Mouse (Mus musculus) urinary bladder, postnatal 4 days (tissue): Measurements from ENCODE around the gene Prkar1b.

Experiments
- DNase-seq, 2 experiments: peaks; one replicate each; pipeline ENCODE4 v3.0.0; 2021 to 2022; ENCODE audit warnings: low spot score in 2 of 2

Prkar1b gene

DNA sequence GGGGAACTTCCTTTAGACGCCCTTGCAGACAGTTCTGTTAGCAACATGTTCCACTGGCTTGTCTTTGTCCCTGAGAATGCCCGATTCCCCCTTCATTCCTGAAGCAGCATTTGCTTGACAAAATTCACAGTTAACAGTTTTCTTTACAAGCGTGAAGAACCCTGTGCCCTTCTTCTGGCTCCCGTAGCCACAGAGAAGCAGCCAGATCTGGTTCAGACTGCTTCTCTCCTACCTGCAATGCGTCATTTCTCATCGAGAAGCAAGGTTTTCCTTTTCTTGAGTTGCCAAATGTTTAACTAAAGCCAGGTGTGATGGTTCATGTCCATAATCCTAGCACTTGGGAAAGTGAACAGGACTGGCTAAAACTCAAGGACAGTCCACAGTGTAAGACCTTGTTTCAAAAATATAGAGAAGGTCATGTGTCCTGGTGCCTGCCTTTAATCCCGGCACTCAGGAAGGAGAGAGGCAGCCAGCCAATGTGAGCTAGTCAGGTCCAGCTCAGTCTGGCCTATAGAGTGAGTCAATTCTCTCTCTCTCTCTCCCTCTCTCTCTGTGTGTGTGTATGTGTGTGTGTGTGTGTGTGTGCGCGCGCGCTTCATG lies 3.2 kb downstream of the Prkar1b start:
- no peak for DNase-seq

DNA sequence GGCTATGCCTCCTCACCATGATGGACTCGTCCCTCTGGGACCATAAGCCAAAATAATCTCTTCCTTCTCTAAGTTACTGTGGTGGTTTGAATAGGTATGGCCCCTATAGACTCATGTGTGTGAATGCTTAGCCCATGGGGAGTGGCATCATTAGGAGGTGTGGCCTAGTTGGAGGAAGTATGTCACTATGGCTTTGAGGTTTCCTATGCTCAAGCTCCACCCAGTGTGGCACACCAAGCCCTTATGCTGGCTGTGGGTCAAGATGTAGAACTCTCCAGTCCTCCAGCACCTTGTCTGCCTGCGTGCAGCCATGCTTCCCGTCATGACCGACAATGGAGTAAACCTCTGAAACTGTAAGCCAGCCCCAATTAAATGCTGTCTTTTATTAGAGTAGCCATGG lies 4.1 kb downstream of the Prkar1b start:
- no peak for DNase-seq

DNA sequence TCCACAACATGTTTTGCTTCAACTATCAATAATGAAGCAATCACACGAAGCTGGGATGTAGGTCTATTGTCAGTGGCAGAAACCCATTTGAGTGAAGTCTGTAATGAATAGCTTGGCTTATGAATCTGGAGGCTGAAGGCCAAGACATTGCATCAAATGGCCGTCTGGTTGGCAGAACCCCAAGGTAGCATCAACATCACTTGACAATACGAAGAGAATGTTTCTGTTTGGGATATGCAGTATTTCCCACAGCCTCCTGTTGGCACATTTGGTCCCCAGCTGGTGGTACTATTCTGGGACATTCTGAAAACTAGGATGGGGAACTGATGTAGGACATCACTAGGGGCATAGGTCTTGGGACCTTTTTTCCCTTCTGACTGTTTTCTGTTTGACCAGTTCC lies 5.9 kb downstream of the Prkar1b start:
- no peak for DNase-seq

DNA sequence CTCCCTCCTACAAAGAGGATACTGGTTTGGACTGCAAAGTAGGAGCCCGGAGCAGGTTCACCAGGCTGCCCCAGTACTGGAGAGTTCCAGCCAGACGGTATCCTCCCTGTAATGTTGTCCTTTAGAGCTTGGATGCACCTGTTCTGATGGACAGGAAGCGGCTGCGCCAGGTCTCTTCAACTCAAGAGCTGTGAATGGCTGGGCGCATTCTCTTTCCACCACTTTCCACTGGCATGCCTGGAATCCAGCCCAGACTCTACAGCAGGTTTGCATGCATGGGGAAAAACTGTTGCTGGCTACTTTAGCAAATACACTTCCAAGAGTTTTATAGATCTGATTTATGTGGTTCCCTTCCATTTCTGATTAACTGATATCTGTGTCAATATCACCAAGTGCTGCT lies 8.5 kb downstream of the Prkar1b start:
- DNase-seq = no peak

DNA sequence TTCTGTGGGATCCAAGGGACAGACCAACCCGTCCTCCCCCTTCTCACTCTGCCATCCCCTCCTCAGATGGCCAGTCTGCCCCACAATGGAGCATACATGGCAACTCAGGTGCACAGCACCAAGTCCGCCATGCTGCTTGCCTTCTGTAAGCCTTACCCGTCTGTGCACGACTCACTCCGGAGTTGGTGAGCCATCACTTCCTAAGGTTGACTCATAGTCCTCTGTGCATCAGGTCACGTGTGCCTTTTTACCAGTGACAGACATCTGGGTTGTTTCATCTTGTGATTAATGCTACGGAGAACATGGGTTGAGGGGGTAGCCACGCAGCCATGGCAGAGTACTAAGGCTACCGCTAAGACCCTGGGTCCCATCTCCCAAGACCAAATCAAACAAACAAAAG lies 9.2 kb downstream of the Prkar1b start:
- no peak for DNase-seq

DNA sequence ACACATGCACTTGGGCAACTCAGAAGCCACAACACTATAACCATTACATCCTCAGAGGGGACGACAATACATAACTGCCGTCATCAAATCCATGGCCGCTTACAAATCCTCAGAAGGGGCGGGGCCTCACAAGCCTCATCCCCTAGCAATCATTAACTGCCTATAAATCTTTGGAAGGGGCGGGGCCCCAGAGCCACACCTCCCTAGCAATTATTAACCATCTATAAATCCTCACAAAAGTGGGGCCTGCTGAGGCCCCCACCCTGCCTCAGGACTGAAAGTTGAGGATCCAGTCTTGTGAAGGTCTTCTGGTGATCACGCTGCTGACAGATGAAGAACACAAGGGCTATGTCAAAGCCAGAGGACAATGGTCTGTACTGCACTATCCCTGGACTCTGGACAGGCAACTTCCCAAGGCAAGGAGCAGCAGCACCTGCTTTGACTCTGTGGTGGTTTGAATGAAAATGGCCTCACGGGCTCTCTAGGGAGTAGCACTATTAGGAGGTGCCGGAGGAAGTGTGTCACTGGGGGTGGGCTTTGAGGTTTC lies 10.8 kb downstream of the Prkar1b start:
- no peak for DNase-seq

DNA sequence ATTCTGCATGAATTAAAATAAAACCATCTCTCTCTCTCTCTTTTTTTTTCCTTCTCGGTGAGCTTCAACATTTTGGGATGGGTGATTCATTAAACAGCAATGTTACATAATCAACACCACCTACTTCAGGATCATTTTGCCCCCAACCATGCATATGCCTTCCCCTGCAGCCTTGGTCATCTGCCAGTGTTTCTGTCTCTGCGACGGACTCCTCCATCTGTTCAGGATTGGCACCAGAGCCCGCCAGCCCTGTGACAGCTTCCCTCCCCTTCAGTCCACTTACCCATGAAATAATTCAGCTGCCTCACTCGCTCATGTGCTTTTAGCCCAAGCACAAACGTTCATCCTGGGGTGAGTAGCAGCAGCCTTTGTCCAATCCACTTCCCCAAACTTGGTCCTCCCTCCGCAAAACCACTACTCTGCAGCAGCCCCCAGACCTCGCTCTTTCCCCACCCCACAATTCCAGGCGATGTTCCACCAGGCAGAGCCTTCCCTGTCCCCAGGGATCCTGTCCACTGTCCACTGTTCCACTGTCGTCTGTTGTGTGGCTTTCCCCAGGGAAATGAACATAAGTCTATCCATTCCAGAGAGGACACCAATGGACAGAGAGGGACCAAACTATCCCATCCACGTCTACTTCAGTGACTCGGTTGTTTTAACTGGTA lies 11.4 kb downstream of the Prkar1b start:
- DNase-seq = no peak

DNA sequence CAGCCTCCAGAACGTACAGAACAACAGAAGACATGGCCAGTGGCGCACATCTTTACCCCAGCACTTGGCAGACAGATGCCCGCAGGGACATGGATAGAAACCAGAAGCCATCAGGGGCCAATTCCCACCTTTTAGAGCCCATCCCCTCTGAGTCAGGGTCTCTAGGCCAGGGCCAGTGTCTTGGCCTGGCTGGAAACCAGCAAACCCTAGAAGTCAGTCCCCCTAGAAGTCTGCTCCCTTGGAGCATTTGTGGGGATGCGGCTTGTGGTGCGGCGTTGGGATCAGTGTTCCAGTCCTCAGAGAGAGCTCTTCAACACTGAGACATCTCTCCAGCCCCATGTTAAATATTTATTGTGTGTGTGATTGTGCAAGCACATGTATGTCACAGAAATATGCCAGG lies 12.6 kb downstream of the Prkar1b start:
- DNase-seq = no peak

DNA sequence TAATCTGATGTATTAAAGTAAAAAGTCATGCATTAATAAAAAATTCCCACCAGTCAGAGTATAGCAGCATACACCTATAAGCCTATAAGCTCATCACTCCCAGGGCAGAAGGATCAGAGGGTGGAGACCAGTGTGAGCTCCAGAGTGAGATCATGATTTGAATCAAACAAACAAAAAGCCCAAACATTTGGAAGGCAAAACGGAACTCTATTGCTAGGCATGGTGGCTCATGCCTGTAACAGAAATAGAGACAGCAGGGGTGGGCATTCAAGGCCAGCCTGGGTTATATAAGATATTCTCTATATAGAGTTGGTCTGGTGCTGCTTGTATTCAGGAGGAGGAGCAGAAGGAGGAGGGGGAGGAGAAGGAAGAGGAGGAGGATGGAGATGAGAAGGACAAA lies 13.5 kb downstream of the Prkar1b start:
- DNase-seq = no peak

DNA sequence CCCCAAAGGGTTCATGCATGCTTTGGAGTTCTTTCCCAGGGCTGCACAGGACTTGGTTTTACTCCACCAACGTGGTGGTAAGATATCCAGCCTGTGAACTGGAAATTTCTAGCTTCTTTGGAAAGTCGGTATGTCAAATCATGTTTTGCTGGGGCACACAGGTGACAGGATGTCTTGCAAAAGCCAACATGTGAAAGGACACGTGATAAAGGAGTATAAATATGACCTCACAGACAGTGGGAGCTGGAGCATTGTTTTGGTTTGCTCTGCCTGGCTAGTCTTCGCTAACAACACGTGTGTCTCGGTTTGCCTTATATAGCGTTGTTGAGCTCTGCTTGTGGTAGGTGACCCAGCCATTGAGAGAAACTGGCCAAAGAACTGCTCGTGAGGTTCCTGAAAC lies 15.3 kb downstream of the Prkar1b start:
- no peak for DNase-seq

DNA sequence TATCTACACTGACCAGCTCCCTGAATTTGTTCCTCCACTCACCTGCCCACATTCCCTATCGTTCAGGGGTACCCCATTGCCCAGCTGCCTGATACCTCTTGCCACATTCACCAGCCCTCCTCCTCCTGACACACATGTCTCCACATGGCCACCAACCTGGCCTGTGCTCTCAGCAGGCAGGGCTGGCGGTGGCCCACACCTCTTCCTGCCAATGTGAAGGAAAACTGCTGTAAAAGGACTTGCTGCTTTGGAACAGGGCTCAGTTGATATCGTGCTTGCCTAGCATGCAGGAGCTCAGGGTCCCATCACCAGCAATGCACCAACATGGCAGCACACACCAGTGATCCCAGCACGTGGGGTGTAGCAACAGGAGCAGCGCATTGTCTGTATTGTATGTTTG lies 19.4 kb downstream of the Prkar1b start:
- DNase-seq = no peak

DNA sequence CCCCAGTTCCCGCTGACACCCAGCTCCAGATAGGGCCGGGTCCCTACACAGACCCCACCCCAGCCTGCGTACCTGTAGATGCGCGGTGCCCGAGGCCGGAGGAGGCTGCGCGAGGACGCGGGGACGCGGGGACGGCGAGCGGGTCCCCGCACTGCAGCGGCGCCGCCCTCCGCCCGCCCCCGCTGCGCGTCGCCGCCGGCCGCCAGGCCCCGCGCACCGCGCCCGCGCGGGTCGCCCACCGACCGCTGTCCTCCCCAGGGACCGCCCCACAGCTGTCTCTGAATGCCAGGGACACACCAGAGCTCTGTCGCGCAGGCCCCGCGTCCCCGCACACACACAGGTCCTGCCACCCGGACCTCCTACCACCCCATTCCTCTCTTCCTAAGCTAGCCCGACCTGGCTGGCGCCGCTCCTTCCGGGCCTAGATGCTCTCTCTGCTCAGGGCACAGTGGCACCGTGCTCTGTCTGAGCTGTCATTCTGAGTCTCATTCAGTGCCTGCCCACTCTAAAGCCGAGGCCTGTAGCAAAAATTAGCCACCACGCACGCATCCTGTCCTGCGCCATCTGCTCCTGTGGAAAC lies 20.1 kb downstream of the Prkar1b start:
- no peak for DNase-seq

DNA sequence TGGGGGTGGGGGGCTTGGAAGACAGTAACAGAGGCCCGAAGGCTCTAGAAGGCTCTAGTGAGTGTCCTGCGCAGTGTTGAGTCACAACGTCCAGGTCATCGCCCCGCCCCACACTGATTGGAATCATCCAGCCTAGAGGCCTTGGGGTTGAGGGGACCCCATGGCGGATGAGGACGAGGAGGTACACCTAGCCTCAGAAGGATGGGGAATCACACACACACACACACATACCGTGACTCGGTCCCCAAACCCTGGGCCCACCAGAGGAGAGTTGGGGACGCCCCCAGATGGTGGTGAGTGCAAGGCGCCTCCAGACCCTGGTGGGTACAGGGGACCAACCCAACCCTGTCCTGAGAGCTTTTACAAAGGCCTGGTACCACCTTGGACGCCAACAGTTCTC lies 20.7 kb downstream of the Prkar1b start:
- DNase-seq = no peak

DNA sequence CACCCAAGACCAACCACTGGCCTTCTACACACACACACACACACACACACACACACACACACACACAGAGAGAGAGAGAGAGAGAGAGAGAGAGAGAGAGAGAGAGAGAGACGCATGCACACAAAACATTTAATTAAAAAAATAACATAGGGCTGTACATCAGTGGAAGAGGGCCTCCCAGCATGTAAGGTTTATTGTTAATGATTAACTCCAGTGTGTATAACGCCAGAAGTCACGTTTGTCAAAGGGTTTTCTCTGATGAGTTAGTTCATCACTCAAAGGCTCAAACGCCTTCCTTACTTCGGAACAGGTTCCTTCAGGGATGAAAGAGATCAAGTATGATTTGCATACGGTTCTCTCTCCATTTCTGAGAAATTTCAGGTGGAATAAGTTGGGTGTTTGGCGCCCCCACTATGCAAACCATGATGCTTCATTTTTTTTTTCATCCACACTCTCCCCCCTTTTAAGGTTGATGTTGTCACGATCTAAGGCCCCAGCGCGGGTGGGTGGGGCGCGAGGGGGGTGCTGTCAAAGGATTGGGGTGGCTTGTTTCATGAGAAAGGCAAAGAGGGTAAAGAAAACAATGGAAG lies 21.2 kb downstream of the Prkar1b start:
- DNase-seq = no peak

DNA sequence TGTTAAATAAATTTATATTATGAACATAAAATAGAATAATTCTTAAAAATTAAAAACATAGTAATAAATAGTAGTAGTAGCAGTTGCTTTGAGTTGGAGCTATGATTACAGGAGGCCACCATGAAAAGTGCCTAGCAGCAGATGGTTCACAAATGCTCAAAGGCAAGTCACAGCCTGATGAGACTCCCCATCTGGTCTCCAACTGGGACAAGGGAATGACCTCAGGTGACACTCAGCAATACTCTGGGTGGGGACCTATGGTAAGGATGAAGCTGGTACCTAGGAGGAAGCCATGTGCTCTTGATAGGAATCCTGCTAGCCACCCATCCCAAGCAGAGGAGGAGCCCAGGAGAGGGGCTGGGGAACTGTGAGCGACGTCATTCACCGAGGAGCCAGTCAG lies 24.1 kb downstream of the Prkar1b start:
- DNase-seq = no peak

DNA sequence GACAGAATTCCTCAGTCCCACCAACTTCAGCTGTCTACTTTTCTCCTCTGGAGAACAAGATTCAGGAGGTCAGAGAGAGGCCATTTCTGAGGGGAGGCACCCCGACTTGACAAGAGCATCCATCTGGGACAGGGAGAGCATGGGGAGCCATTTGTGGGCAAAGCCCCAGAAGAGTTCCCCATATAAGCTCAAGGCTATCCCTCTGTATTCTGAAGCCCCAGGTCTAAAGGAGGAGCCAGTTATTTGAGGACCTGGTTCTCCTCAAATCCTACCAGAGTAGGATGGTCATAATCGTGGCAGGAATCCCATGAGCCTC lies 30.9 kb downstream of the Prkar1b start:
- no peak for DNase-seq

DNA sequence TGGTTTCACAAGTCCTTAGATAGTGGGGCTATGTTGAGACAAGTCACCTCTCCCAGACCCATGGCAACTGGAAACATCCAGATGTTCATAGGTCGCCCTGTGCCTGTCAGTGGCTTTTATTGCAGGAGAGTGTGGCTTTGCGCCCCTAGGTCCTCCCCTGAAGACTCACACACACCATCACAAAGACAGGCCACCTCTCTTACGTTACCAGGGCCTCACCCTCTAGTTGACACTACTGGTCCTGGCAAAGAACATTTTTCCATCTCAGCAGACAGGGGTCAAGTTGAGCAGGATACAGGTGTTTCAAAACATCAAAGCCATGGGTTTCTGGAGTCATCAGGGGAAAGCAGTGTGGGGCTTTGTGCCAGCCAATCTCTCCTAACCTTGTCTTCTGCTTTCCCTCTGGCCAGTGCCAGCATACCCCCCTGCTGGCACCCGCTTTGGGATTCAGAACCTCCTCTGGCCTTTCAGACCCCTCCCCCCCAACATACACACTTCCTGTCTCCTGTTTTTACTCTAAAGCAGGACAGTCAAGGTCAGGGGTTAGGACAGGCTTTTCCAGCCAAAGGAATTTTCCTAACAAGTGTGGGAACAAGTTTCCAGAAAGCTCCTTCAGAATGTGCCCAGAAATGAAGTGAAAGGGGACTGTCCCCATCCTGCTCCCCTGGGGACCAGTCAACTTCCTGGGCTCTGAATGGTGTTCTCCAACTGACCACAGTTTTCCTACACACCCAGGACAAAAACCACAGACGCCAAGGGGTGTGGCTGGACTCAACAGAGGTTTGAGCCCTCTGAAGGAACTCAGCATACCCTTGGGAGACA lies 31.5 kb downstream of the Prkar1b start:
- no peak for DNase-seq

DNA sequence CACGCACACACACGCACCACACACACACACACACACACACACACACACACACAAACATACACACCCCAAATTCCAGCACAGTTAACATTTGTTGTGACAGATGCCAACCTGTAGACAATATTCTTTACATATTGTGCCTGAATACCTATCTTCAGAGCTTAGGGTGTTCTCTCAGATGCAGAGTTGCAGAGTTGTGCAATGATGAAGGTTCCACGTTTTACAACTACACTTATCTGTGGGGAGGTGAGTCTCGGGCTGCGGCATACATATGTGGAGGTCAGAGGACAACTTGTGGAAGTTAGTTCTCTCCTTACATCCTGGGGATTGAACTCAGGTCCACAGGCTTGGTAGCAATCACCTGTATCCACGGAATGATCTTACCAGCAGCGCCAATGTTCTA lies 34.3 kb downstream of the Prkar1b start:
- DNase-seq = no peak

DNA sequence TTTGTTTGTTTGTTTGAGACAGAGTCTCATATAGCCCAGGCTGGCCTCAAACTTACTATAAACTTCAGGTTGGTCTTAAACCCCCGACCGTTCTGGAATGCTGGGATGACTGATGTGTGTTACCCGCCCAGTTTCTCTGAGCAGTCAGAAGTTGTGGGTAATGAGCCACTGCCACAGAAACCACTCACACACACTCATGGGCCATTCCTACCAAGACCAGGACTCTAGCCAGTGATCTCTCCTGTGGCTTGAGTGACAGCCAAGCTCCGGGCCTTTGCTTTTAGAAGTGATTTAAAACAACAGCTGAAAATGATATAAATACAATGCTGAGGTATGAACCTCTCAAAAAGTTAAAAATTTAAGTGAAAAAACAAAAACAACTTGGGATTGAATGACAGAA lies 34.9 kb downstream of the Prkar1b start:
- no peak for DNase-seq

DNA sequence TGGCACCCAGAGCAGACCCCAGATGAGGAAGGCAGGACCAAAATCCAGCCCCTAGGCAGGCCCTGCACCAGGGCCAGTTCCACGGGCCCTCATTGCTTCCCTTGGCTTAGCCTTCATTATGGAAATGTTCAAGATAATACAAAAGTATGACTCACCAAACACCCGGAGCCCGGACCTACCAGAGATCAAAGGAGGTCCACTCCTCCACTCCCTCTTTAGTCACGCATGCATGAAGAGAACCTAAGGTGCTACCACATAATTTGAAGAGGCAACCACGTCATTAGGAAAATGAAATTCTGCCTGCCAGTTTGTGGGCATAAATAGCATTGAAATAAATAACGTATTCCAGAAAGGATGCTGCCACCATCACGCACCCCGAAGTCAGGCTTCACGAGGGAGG lies 37.4 kb downstream of the Prkar1b start:
- no peak for DNase-seq

DNA sequence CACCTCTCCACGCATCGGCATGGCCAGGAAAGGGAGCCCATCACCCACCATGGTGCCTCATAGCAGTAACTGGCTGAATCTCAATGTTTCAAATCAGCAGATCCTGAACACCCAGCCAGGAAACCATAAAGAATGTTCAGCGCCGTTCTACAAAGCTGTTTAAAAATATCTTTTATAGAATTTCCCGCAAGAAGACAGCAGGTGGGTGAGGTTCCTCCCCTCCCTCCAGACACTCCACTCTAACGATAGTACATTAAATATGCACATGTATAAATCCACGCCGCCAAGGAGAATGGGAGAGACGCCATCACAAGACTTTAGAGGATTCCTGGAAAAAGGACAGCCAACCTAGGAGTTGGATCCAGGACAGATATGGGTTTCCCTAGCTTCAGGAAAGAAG lies 37.8 kb downstream of the Prkar1b start:
- no peak for DNase-seq

DNA sequence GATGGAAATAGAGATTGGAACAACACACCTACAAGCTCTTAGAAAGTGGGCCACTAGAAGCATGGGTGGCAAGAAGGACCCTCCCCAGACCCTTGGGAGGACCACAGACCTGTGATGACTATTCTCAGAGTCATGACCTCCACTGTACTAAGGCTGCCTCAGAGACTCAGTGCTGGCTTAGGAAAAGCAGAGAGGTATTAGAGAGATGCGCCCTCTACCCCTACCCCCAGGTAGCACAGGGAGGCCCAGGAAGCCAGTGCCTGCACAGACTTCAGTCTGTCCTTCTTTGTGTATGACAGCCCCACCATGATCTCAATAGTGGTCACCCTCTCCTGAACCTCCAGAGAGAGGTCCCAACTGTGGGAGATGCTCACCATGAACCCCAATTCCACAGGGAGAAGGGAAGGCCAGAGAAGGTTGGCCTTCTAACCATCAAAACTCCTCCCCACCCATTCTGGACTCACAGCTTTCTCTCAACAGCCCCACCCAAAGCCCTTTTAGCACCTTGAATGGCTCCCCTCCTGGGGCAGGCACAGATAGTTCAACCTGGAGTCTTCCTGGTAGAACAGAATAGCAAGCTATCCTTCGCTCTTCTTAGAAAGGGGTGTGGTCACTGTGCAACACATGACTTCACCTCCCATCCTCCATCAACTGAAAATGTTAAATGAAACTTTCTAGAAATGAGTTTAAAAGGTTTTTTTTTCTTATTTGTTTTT lies 39.5 kb downstream of the Prkar1b start:
- no peak for DNase-seq
